Mouse (Mus musculus): ENCODE measurements at regions not wholly inside any gene's neighbourhood (a gene's known extent, or its start where the extent isn't known, plus 50 kb on each side); places are given as distances from the start of the nearest gene placed in this dataset.

DNA sequence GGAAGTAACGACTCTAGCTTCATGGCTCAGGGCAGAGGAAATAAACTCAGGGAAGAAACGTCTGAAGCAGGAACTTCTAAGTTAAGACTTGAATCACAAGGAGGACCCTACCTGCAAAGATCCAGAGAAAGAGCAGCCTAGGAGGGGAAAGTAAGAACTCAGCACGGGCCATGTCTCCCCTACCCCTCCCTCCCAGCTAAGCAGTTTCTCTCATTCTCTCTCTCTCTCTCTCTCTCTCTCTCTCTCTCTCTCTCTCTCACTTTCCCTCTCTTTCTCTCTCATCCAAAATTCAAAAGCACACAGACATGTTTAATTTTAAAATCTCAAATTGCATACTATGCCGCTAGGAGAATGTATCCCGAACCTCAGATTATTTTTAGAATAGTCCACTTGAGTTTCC is 267.3 kb downstream of the Dhx15 start:
- DNase-seq (ENCODE audit: low spot score) (no peak), ATAC-seq (ENCODE audit: low FRiP score) (no peak)
- no peak overlapping the region for H3K27ac ChIP-seq (ENCODE audit: low read depth, low read length)
- H3K4me2 ChIP-seq (replicated peaks; ENCODE audit: low read depth, low read length), result no peak overlapping the region
- H3K9me3 ChIP-seq (ENCODE audit: control insufficient read depth, low read length), result no peaks in the 10 kb centered on the region
- H3K27me3 ChIP-seq (ENCODE audit: control insufficient read depth, insufficient read depth, low read length), result no peaks in the 10 kb centered on the region
- H3K4me3 ChIP-seq (ENCODE audit: low read depth, low read length), result no peak overlapping the region
- no peaks in the 10 kb centered on the region for H3K36me3 ChIP-seq (ENCODE audit: control insufficient read depth, insufficient read depth, low read length)
- no peaks in the 10 kb centered on the region for H3K4me1 ChIP-seq (replicated peaks; ENCODE audit: control insufficient read depth, insufficient read depth, low read length)
- no peak overlapping the region for H3K9ac ChIP-seq (ENCODE audit: low read depth, low read length)
- WGBS, result 67% methylated on average over 5 of the region's 5 CpGs

DNA sequence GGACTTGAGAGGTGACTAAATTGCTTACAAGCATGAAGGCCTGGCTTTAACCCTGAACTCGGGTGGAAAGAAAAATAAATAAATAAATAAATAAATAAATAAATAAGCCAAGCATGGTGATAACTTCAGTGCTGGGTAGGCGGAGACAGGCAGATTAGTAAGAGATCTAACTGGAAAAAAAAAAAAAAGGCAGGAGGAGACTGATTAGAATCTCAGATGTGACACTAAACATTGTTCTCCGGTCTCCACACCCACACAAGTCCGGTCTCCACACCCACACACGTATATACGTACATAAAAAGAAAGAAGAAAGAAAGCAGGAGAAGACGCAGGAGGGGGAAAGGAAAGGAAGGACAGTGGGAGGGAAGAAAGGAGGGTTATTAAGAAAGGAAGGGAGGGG is 267.8 kb downstream of the Dhx15 start:
- 72% methylated on average over 7 of the region's 7 CpGs for WGBS
- no peak for ATAC-seq (ENCODE audit: low FRiP score)
- H3K27ac ChIP-seq (ENCODE audit: low read depth, low read length), result no peak overlapping the region
- no peaks in the 10 kb centered on the region for H3K27me3 ChIP-seq (ENCODE audit: control insufficient read depth, insufficient read depth, low read length)
- H3K4me2 ChIP-seq (replicated peaks; ENCODE audit: low read depth, low read length), result no peak overlapping the region
- no peaks in the 10 kb centered on the region for H3K4me1 ChIP-seq (replicated peaks; ENCODE audit: control insufficient read depth, insufficient read depth, low read length)
- H3K4me3 ChIP-seq (ENCODE audit: low read depth, low read length), result no peak overlapping the region
- H3K9me3 ChIP-seq (ENCODE audit: control insufficient read depth, low read length), result no peaks in the 10 kb centered on the region
- H3K9ac ChIP-seq (ENCODE audit: low read depth, low read length), result no peak overlapping the region
- no peak for DNase-seq (ENCODE audit: low spot score)
- H3K36me3 ChIP-seq (ENCODE audit: control insufficient read depth, insufficient read depth, low read length), result no peaks in the 10 kb centered on the region

DNA sequence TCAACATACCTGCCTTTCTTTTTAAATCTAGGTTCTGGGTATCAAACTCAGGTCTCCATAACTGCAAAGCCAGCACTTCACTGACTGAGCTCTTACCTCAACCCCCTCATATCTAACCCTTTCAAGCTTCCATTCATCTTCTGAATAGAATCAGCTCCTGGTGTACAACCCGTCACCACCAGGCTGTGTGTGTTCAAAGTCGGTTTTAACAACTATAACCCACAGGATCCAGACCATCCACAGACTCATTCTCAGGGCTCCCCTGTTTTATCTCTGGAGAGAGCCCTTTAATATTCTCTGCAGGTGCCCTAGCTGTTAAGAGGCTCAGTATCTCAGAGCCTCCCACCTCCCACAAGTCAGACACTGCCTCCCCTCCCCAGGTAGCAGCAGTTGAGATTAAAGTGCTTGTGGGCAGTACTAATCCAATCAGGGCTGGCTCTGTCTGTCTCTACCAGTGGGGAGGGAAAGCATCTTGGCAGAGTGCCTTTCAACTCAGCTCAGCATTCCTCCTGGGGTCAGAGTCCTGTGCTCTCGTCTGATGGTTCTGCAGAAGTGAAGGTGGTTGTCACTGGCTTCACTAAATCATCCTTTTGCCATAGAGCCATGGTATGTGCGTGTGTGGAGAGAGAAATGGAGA is 272.4 kb downstream of the Dhx15 start:
- DNase-seq (ENCODE audit: low spot score) (no peak), ATAC-seq (ENCODE audit: low FRiP score) (no peak)
- Histone ChIP-seq H3K9me3 (ENCODE audit: control insufficient read depth, low read length) (no peaks in the 10 kb centered on the region), H3K27ac (ENCODE audit: low read depth, low read length) (no peak overlapping the region), H3K4me1 (replicated peaks; ENCODE audit: control insufficient read depth, insufficient read depth, low read length) (no peaks in the 10 kb centered on the region), H3K36me3 (ENCODE audit: control insufficient read depth, insufficient read depth, low read length) (no peaks in the 10 kb centered on the region), H3K27me3 (ENCODE audit: control insufficient read depth, insufficient read depth, low read length) (no peaks in the 10 kb centered on the region), H3K4me3 (ENCODE audit: low read depth, low read length) (no peak overlapping the region), H3K9ac (ENCODE audit: low read depth, low read length) (no peak overlapping the region), H3K4me2 (replicated peaks; ENCODE audit: low read depth, low read length) (no peak overlapping the region)
- WGBS, result 35% methylated on average over 4 of the region's 4 CpGs

DNA sequence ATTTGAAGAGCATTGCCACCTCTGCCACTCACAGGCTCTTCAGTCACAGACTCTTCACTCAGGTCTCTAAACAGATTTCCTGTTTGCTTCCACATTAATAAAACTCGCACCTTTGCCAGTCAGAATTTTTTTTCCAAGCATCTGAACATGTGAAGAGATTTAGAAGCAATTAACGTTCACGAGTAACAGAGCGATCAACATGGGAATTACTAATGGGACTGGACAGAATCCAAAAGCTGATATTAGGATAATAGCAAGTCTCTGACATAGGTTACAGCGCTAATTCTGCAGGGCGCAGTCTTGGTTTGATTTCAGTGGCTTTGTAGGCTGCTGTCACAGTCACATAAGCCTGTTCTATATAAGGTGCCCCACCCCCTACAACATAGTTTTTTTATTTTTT is 275.6 kb downstream of the Dhx15 start:
- Histone ChIP-seq H3K9me3 (ENCODE audit: control insufficient read depth, low read length) (no peaks in the 10 kb centered on the region), H3K27ac (ENCODE audit: low read depth, low read length) (no peak overlapping the region), H3K27me3 (ENCODE audit: control insufficient read depth, insufficient read depth, low read length) (no peaks in the 10 kb centered on the region), H3K4me2 (replicated peaks; ENCODE audit: low read depth, low read length) (no peak overlapping the region), H3K9ac (ENCODE audit: low read depth, low read length) (no peak overlapping the region), H3K4me3 (ENCODE audit: low read depth, low read length) (no peak overlapping the region), H3K4me1 (replicated peaks; ENCODE audit: control insufficient read depth, insufficient read depth, low read length) (no peaks in the 10 kb centered on the region), H3K36me3 (ENCODE audit: control insufficient read depth, insufficient read depth, low read length) (no peaks in the 10 kb centered on the region)
- WGBS, result 91% methylated on average over 6 of the region's 6 CpGs
- ATAC-seq (ENCODE audit: low FRiP score) (no peak), DNase-seq (ENCODE audit: low spot score) (no peak)

DNA sequence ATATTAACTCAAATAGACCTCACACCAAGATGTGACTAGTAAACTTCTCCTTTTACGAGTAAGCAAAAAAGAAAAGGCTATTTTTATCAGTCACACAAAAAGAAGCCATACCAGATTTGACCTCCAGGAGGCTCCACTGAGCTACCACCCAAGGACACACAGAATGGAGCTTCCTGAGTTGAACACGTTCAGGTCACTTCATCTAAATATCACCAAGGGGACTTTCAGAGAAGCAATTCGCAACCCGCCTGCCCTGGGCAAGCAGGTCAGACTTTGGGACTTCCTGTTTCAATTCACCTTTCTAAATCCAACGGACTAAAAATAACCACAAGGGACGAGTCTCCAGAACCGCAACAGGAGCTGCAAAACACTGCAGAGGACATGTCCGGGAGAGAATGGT is 281.5 kb downstream of the Dhx15 start:
- H3K4me2 ChIP-seq (replicated peaks; ENCODE audit: low read depth, low read length), result no peak overlapping the region
- 71% methylated on average over 8 of the region's 8 CpGs for WGBS
- H3K27me3 ChIP-seq (ENCODE audit: control insufficient read depth, insufficient read depth, low read length), result no peaks in the 10 kb centered on the region
- peak; percentile 13 for DNase-seq (ENCODE audit: low spot score)
- no peaks in the 10 kb centered on the region for H3K4me1 ChIP-seq (replicated peaks; ENCODE audit: control insufficient read depth, insufficient read depth, low read length)
- H3K36me3 ChIP-seq (ENCODE audit: control insufficient read depth, insufficient read depth, low read length), result no peaks in the 10 kb centered on the region
- H3K4me3 ChIP-seq (ENCODE audit: low read depth, low read length), result no peak overlapping the region
- no peaks in the 10 kb centered on the region for H3K9me3 ChIP-seq (ENCODE audit: control insufficient read depth, low read length)
- H3K9ac ChIP-seq (ENCODE audit: low read depth, low read length), result no peak overlapping the region
- no peak overlapping the region for H3K27ac ChIP-seq (ENCODE audit: low read depth, low read length)
- no peak for ATAC-seq (ENCODE audit: low FRiP score)

DNA sequence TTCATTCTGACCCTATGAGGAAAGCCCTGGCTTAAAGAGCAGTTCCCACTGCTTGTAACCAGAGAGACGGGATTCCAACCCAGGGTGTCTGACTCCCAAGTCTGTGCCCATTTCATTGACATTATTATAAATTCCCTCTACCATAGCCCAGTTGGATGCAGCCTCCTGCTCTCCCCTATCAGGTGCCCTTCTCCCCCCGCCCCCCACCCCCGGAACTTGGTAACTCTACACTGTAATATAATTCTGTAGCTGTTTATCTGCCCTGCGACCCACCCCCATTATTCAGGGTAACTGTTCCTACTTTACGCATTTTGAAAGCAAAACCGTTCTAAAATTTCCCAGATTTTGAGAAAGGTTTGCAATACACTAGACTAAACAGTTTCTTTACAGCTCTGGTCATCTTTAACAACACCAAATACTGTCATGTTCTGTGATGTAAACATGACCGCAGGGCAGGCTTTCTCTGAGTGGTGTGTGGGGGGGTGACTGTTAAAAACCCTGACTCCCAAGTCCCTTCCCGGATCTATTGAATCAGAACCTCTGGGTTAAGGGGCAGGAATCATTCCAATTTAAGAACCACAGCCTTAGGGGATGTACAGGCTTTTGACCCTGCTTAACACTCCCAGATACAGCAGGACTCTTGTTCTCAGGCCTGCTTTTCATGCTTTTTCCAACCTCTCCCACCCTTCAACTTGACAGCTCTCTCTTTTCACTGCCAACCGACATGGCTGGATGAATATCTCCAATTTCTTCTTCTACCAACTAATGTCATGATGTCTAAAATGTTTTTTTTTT is 283.8 kb downstream of the Dhx15 start:
- no peaks in the 10 kb centered on the region for H3K36me3 ChIP-seq (ENCODE audit: control insufficient read depth, insufficient read depth, low read length)
- no peak overlapping the region for H3K27ac ChIP-seq (ENCODE audit: low read depth, low read length)
- no peaks in the 10 kb centered on the region for H3K9me3 ChIP-seq (ENCODE audit: control insufficient read depth, low read length)
- no peak overlapping the region for H3K9ac ChIP-seq (ENCODE audit: low read depth, low read length)
- H3K27me3 ChIP-seq (ENCODE audit: control insufficient read depth, insufficient read depth, low read length), result no peaks in the 10 kb centered on the region
- DNase-seq (ENCODE audit: low spot score) (no peak), ATAC-seq (ENCODE audit: low FRiP score) (no peak)
- 80% methylated on average over 9 of the region's 9 CpGs for WGBS
- H3K4me2 ChIP-seq (replicated peaks; ENCODE audit: low read depth, low read length), result no peak overlapping the region
- no peak overlapping the region for H3K4me3 ChIP-seq (ENCODE audit: low read depth, low read length)
- H3K4me1 ChIP-seq (replicated peaks; ENCODE audit: control insufficient read depth, insufficient read depth, low read length), result no peaks in the 10 kb centered on the region

DNA sequence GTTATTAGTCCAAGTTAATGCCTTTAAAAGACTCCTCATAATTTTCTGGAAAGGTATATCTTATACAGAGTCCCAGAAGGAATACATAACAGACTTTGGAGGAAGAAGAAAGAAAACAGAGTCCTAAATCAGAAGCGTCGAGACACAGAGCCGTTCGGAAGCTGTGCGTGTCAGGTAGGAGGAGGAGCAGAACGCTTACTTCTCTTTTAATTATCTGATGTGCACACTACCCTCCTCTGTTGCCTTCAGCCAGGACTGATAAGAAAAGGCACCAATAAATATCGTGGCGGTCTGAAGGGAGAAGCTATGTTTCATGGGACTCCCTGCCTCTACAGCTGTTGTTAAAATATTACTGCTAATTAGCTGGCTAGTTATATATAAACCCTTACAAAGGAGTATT is 296.2 kb downstream of the Dhx15 start:
- H3K27me3 ChIP-seq (ENCODE audit: control insufficient read depth, insufficient read depth, low read length), result no peaks in the 10 kb centered on the region
- H3K4me2 ChIP-seq (replicated peaks; ENCODE audit: low read depth, low read length), result no peak overlapping the region
- H3K9me3 ChIP-seq (ENCODE audit: control insufficient read depth, low read length), result no peaks in the 10 kb centered on the region
- DNase-seq (ENCODE audit: low spot score) (no peak), ATAC-seq (ENCODE audit: low FRiP score) (no peak)
- H3K4me3 ChIP-seq (ENCODE audit: low read depth, low read length), result no peak overlapping the region
- H3K36me3 ChIP-seq (ENCODE audit: control insufficient read depth, insufficient read depth, low read length), result no peaks in the 10 kb centered on the region
- H3K9ac ChIP-seq (ENCODE audit: low read depth, low read length), result no peak overlapping the region
- no peaks in the 10 kb centered on the region for H3K4me1 ChIP-seq (replicated peaks; ENCODE audit: control insufficient read depth, insufficient read depth, low read length)
- WGBS, result 92% methylated on average over 8 of the region's 8 CpGs
- H3K27ac ChIP-seq (ENCODE audit: low read depth, low read length), result no peak overlapping the region

DNA sequence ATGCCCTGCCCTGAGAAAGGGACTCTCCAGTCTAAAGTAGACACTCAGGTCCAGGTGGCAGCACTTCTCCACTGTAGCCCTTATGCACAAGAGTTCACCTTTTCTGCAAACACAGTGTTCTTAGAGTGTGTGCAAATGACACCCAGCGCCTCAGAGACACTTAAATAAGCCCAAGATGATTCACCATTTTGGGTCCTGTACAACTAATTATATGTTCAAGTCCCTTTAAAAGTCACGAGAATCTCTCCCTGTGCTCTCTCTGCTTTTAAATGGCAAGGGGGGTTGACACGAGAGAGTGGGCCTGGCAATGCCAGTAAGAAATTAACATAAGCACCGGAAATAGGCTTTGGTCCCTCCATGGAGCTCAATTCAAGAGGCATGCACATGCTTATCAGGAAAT is 299.0 kb downstream of the Dhx15 start:
- WGBS, result 87% methylated on average over 4 of the region's 4 CpGs
- H3K27me3 ChIP-seq (ENCODE audit: control insufficient read depth, insufficient read depth, low read length), result no peaks in the 10 kb centered on the region

DNA sequence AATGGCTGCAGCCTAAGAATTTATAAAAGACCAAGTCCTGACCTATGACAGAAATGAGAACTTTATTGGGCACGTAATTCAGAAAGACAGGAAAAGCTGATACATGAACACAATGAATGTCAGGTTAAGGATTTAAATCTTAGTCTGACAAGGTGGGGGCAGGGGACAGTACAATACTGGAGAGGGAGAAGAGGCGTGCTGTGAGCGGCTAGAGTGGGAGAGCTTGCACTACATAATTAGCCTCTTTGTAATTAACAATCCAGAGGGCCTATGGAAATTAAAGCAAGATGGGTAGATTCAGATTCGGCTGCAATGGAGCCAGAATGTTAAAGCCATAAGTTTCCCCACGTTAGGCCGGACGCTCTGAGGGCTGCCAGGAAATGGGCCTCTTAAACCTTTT is 301.9 kb downstream of the Dhx15 start:
- Histone ChIP-seq H3K4me3 (ENCODE audit: low read depth, low read length) (no peak overlapping the region), H3K9ac (ENCODE audit: low read depth, low read length) (no peak overlapping the region), H3K27me3 (ENCODE audit: control insufficient read depth, insufficient read depth, low read length) (no peaks in the 10 kb centered on the region), H3K4me1 (replicated peaks; ENCODE audit: control insufficient read depth, insufficient read depth, low read length) (no peaks in the 10 kb centered on the region), H3K27ac (ENCODE audit: low read depth, low read length) (no peak overlapping the region), H3K9me3 (ENCODE audit: control insufficient read depth, low read length) (no peaks in the 10 kb centered on the region), H3K4me2 (replicated peaks; ENCODE audit: low read depth, low read length) (no peak overlapping the region), H3K36me3 (ENCODE audit: control insufficient read depth, insufficient read depth, low read length) (no peaks in the 10 kb centered on the region)
- ATAC-seq (ENCODE audit: low FRiP score) (no peak), DNase-seq (ENCODE audit: low spot score) (no peak)
- 80% methylated on average over 7 of the region's 7 CpGs for WGBS

More for the DNA sequence above, 299.0 kb downstream of the Dhx15 start:
- DNase-seq (ENCODE audit: low spot score), result no peak
- H3K9ac ChIP-seq (ENCODE audit: low read depth, low read length), result no peak overlapping the region
- no peaks in the 10 kb centered on the region for H3K4me1 ChIP-seq (replicated peaks; ENCODE audit: control insufficient read depth, insufficient read depth, low read length)
- H3K9me3 ChIP-seq (ENCODE audit: control insufficient read depth, low read length), result no peaks in the 10 kb centered on the region
- H3K36me3 ChIP-seq (ENCODE audit: control insufficient read depth, insufficient read depth, low read length), result no peaks in the 10 kb centered on the region
- H3K4me2 ChIP-seq (replicated peaks; ENCODE audit: low read depth, low read length), result no peak overlapping the region
- no peak overlapping the region for H3K27ac ChIP-seq (ENCODE audit: low read depth, low read length)
- no peak for ATAC-seq (ENCODE audit: low FRiP score)
- no peak overlapping the region for H3K4me3 ChIP-seq (ENCODE audit: low read depth, low read length)
